Mouse (Mus musculus) layer of hippocampus, postnatal 14 days (tissue): ENCODE measurements at regions not wholly inside any gene's neighbourhood (a gene's known extent, or its start where the extent isn't known, plus 50 kb on each side); places are given as distances from the start of the nearest gene placed in this dataset.
A peak's percentile ranks its signal among the peaks of the same experiment; 100 is the strongest.
"Not testable (repeated sequence)": the region's sequence is repeated elsewhere in the genome, so short reads cannot be mapped to it uniquely, and the experiment has no call there.

Source experiments
- DNase-seq, 2 experiments: peaks; one replicate each; pipeline ENCODE4 v3.0.0; 2021 to 2022; ENCODE audit warnings: low spot score in 2 of 2, mixed read lengths in 1 of 2

GRCm38 (mm10) chr12:17992572-17992971 is 301.9 kb downstream of the Hpcal1 start:
- DNase-seq: peak; percentile 15 to 16

- DNase-seq: not testable (repeated sequence)
These were observed 302.7 kb downstream of the Hpcal1 start for GRCm38 (mm10) chr12:17993368-17993767.
